Mouse (Mus musculus) cerebellum, adult (tissue): ENCODE data around the gene E130114P18Rik.

Experiments used
- ATAC-seq: cut with Nextera tagmentation; 2 replicates; pipeline ENCODE4 v1.9.2; 2017; ENCODE audit warnings: mild to moderate bottlenecking, moderate library complexity, mixed read lengths; ENCODE audit not compliant: insufficient number of reproducible peaks, low FRiP score, low TSS enrichment

Gene E130114P18Rik

GRCm38 (mm10) chr4:97615031-97615430 is 162.8 kb downstream of the E130114P18Rik start:
- ATAC-seq = no peak

- ATAC-seq = peak; percentile 66
These were observed 166.5 kb downstream of the E130114P18Rik start for GRCm38 (mm10) chr4:97611251-97611847.

DNA sequence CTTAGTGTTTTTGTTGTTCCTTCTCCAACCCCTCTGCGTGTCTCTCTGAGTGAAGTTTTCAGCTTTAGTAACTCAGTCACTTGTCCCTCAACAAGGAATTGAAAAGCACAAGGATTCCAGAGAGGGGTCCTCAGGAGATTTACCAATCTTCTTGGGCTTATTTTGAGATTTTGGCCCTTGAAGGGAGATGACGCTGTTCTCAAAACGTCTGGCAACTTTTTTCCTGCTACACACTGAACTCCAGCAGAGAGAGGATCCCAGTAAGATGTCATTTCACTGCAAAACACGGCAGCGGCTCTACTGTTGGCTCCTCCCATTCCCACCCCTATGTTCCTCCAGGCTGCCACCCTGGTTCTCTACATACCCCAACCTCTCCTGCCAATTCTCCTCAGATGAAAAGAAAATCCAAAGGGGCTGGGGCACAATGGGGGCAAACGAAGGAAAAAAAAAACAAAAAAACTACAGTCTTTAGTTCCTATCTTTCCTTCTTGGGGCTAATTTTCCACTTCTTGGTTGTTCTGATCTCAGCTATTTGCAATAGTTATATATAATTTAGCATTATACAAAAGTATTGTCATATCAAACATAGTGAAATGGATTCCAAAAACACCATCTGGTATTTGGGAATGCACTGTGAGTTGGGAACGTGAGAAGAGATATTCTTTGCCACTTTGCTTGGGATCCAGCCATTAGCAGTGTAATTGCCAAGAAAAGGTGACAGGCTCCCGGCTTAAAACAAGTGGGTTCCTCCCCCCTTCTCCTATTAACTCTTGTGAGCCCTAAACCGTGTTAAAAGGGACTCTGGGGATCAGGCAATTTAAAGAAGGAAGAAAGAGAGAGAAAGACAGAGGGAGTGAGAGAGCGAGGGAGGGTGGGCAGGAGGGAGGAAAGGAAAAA is 167.8 kb downstream of the E130114P18Rik start:
- no peak for ATAC-seq

DNA sequence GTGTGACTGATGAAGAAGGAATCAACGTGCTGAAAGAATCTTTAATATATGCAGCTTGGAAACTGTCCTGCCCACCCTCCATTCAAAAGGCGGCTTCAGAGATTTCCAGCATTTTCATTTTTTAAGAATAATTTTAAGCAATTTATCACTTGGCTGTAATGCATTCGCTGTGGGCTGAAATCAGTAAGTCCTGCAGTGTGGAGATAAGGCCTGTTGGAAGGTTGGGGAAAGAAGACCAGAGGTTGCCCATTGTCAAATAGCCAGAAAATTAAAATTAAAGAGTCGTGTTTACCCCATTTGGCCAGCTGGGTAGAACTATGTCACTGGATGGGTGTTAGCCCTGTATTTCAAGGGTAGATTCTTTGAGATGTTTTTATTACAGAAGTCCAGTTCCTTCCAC is 168.5 kb downstream of the E130114P18Rik start:
- ATAC-seq = no peak

DNA sequence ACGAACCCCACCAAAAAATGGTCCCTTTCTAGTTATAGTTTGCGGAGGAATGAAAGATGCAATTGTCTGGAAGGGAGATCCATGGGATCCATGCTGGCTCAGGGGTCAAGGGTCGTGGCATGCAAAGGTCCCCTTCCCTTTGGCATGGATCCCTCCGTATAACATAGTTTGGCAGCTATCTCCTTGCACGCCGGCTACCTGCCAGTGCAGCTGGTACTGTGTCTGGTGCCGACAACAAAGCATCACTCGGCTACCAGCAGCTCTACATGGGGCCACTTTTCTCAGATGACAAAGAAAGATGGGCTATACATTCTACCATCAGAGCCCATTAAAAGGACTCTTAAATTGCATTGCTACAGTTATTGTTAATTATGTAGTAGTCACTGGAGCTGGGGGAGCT is 169.2 kb downstream of the E130114P18Rik start:
- ATAC-seq = no peak

GRCm38 (mm10) chr4:97608134-97608533 is 169.7 kb downstream of the E130114P18Rik start:
- no peak for ATAC-seq

- ATAC-seq = no peak
These were observed 170.7 kb downstream of the E130114P18Rik start for GRCm38 (mm10) chr4:97607169-97607568.

- ATAC-seq = no peak
These were observed 171.4 kb downstream of the E130114P18Rik start for GRCm38 (mm10) chr4:97606524-97606923.

GRCm38 (mm10) chr4:97602579-97602978 is 175.3 kb downstream of the E130114P18Rik start:
- ATAC-seq = no peak

GRCm38 (mm10) chr4:97600875-97601835 is 176.7 kb downstream of the E130114P18Rik start:
- ATAC-seq = no peak

GRCm38 (mm10) chr4:97597443-97597842 is 180.4 kb downstream of the E130114P18Rik start:
- no peak for ATAC-seq

DNA sequence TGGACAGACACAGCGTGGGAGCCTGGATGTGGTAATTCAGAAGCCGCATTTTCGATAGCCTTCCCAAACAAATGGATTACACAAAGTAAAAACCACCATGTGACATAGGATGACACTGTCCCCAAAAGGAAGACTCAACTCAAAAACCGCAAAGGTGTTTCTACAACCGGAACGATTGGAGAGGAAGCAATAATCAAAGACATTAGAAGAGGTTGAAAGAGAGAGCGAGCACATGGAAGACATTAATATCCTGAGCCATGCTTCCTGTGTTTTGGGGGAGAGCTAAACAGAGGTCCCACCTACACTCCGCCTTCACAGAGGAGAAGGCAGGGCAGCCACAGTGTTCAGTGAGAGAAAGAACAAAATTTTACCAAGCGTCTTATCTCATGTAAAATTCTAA is 181.5 kb downstream of the E130114P18Rik start:
- ATAC-seq = no peak

DNA sequence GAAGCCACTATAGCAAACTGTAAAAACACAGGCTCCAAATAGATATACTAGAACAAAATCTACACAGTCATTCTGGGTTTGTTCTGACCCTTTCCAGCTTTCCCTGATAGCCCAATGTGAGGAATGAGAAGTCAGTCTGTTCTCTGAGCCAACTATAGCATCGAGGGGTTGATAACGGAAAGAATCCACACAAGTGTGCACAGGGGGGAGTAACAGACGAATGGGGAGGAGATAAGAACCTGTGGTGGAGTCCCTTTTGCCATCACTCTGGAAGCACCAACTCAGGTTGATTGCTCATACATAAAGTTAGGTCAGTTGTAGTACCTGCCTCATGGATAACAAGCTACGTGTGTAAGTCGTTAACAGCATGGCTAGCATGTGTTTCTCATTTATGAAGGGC is 184.0 kb downstream of the E130114P18Rik start:
- no peak for ATAC-seq

DNA sequence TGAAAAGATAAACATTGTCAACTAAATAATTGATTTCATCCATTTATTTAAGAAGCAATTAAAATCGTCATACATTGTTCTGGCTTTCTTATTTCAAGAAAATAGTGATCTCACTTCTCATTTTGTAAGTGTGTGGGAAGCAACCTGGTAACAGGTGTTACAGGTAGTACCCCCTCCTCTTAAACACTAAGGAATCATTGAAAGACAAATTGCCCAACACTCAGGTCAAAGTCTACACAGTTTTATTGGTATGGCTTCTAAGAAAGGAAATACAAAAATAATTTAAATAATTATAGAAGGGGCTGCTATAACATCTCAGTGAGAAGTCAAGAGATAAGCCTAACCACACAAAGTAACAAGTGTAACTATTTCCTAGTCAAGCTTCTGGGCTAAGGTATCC is 188.1 kb downstream of the E130114P18Rik start:
- ATAC-seq = no peak

DNA sequence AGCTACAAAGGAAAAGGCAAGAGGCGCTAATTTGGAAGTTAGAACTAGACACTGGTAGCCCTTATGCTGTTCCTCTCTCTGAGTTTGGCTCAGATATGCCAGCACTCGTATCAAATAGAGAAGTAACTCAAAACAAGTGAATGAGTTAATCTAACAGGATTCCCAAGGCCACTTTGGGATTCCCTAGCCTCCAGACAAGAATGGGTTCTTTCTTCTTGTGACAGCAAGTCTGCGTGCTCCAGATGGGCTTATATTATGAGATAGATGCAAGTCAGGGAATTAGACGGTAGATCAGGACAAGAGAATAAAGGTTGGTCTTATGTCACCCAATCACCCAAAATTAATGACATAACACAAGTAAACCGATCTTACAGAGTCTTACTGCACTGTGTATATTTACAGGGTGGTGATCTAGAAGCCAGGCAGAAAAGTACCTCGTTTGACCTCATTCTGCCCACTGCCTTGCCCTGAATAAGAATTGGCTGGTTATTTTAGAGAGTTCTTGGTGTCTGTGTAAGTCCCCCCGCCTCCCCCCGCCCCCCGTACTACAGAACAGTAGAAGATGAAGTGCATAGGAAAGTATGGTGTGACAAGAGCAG is 190.4 kb downstream of the E130114P18Rik start:
- ATAC-seq = no peak

DNA sequence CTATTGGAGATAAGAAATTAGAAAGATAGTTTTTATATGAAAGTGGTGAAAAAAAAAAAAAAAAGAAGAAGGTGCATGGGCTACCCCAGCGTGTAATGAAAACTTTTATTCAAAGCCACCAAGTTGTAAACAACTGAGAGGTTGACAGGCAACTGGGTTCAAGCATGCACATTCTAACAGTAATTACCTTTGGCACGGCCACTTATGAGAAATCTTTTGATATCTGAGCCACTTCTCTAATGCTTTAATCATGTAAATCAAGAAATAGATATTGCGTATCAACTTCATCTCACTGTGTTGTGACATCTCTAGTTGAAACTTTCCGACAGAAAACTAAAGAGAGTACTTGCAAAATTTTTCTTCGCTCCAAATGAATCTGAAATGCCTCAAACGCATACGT is 192.7 kb downstream of the E130114P18Rik start:
- no peak for ATAC-seq

GRCm38 (mm10) chr4:97584445-97585130 is 193.3 kb downstream of the E130114P18Rik start:
- ATAC-seq = no peak

DNA sequence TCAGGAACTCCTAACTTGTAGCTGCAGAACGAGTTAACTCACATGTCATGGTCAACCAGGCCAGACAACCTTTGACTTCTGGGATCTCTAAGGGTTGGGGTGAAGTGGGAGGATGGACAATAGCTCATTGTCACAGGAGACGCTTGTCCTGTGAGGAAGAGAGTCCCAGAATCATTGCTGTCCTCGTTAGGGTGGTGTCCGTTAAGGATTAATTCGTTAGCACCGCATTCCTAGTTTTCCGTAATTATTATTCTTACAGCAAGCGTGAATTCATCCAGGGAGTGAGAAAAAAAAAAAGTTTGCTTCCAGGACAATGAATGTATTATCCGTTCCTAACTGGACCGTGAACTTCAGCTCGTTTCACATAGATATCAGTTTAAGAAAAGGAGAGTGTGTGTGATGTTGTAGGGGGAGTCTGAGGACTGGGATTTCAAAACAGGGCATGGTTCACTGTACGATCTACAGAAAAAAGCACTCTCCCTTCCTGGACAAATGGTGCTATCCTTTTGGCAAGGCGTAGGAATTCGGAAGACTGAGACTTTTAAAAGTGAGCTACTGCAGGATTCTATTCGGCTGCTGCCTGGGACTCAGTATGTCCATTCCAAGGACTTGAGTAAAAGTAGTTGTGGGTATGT is 195.0 kb downstream of the E130114P18Rik start:
- no peak for ATAC-seq

- no peak for ATAC-seq
These were observed 195.8 kb downstream of the E130114P18Rik start for GRCm38 (mm10) chr4:97582064-97582415.
